Mouse (Mus musculus): ENCODE data around the gene Ptpa. TPM values are rescaled to one million over a fixed set of nuclear protein-coding genes. Genes with fewer than 3 reads are reported as not detected.
"Not testable (repeated sequence)": the region's sequence is repeated elsewhere in the genome, so short reads cannot be mapped to it uniquely, and the experiment has no call there.

Gene Ptpa
- polyA plus RNA-seq, 1 experiment from 2014 or later = 131 TPM

DNA sequence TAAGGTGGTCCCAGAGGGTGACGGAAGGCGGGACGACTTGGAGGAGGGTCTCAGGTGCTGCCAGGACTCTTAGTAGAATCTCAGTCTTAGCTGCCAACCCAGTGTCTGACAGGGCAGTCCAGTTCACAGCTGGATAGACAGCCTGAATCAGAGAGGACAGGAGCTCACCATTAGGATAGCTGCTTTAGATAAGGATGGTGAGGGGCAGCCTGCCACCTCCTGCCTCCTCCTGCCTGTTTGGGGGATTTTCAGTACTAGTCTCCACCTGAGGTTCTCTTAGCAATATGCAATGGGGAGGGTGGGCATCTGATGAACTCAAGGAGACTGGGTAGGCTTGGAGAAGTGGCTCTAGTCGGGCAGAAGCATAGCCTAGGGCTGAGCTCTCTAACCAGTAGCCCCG is 1.2 kb upstream of the Ptpa start:
- 44% methylated on average over 5 of the region's 5 CpGs for WGBS
- Histone ChIP-seq H3K9me3 (replicated peaks; ENCODE audit: low read length) (no peaks in the 10 kb centered on the region), H3K4me3 (replicated peaks; ENCODE audit: low read depth, low read length) (peak overlapping the region; percentile 90), H3K36me3 (ENCODE audit: insufficient read depth, low read length) (peaks cover 8% of the 10 kb centered on the region; the same call in 1 of the 2 replicates), H3K9ac (ENCODE audit: low read depth, low read length) (peak overlapping the region; percentile 97), H3K4me2 (ENCODE audit: low read length) (peak overlapping the region; percentile 77), H3K27ac (peak overlapping the region; percentile 99; the same call in 1 of the 2 replicates), H3K27me3 (ENCODE audit: insufficient read depth, low read length) (no peaks in the 10 kb centered on the region), H3K4me1 (replicated peaks; ENCODE audit: insufficient read depth, low read length) (peaks cover 25% of the 10 kb centered on the region)
- ATAC-seq (replicated peaks; ENCODE audit: low FRiP score, low read depth) = no peak
- no peak for DNase-seq (ENCODE audit: low spot score)
- no peak for TF ChIP-seq CTCF (IDR thresholded peaks at IDR 0.05; ENCODE audit: low read depth)

GRCm38 (mm10) chr2:30415157-30415935 is 493 bp upstream of the Ptpa start, which contains the start of gene Crat:
Gene Crat (minus strand): TSS chr2:30415813.
- Histone ChIP-seq H3K27me3 (ENCODE audit: insufficient read depth, low read length) (no peaks in the 10 kb centered on the region), H3K9ac (ENCODE audit: low read depth, low read length) (peak within 1 kb of the TSS; percentile 97), H3K27ac (peak within 1 kb of the TSS; percentile 99), H3K36me3 (ENCODE audit: insufficient read depth, low read length) (peaks cover 5% of the 10 kb centered on the region; the same call in 1 of the 2 replicates), H3K4me3 (replicated peaks; ENCODE audit: low read depth, low read length) (peak within 1 kb of the TSS; percentile 90), H3K4me2 (ENCODE audit: low read length) (peak within 1 kb of the TSS; percentile 77), H3K9me3 (replicated peaks; ENCODE audit: low read length) (no peaks in the 10 kb centered on the region), H3K4me1 (replicated peaks; ENCODE audit: insufficient read depth, low read length) (peaks cover 25% of the 10 kb centered on the region)
- DNase-seq (ENCODE audit: low spot score) = peak; percentile 90
- WGBS = under 1% methylated on average over 58 of the region's 58 CpGs
- peak; percentile 88 for ATAC-seq (replicated peaks; ENCODE audit: low FRiP score, low read depth)
- TF ChIP-seq CTCF (IDR thresholded peaks at IDR 0.05; ENCODE audit: low read depth) = no peak

- no peaks in the 10 kb centered on the region for H3K27me3 ChIP-seq (ENCODE audit: insufficient read depth, low read length)
- peak overlapping the region; percentile 90 for H3K4me3 ChIP-seq (replicated peaks; ENCODE audit: low read depth, low read length)
- H3K9ac ChIP-seq (ENCODE audit: low read depth, low read length) = peak overlapping the region; percentile 97
- H3K9me3 ChIP-seq (replicated peaks; ENCODE audit: low read length) = no peaks in the 10 kb centered on the region
- WGBS = 0% methylated on average over 7 of the region's 7 CpGs
- ATAC-seq (replicated peaks; ENCODE audit: low FRiP score, low read depth) = no peak
- H3K36me3 ChIP-seq (ENCODE audit: insufficient read depth, low read length) = no peaks in the 10 kb centered on the region
- peak; percentile 62 for DNase-seq (ENCODE audit: low spot score)
- H3K4me2 ChIP-seq (ENCODE audit: low read length) = peak overlapping the region; percentile 77
- H3K4me1 ChIP-seq (replicated peaks; ENCODE audit: insufficient read depth, low read length) = peaks cover 25% of the 10 kb centered on the region
- H3K27ac ChIP-seq = peak overlapping the region; percentile 99
- TF ChIP-seq CTCF (IDR thresholded peaks at IDR 0.05; ENCODE audit: low read depth) = no peak
These were observed 768 bp downstream of the Ptpa start for GRCm38 (mm10) chr2:30416649-30416965.

GRCm38 (mm10) chr2:30417154-30417553 is 1.3 kb downstream of the Ptpa start:
- H3K36me3 ChIP-seq (ENCODE audit: insufficient read depth, low read length); ATAC-seq (replicated peaks; ENCODE audit: low FRiP score, low read depth); H3K27me3 ChIP-seq (ENCODE audit: insufficient read depth, low read length); H3K4me3 ChIP-seq (replicated peaks; ENCODE audit: low read depth, low read length); H3K27ac ChIP-seq; H3K9me3 ChIP-seq (replicated peaks; ENCODE audit: low read length); H3K9ac ChIP-seq (ENCODE audit: low read depth, low read length); DNase-seq (ENCODE audit: low spot score): not testable (repeated sequence)
- peaks cover 25% of the 10 kb centered on the region for H3K4me1 ChIP-seq (replicated peaks; ENCODE audit: insufficient read depth, low read length)
- WGBS = 73% methylated on average over 6 of the region's 6 CpGs
- peak overlapping the region; percentile 77 for H3K4me2 ChIP-seq (ENCODE audit: low read length)

- DNase-seq (ENCODE audit: low spot score) (no peak), ATAC-seq (replicated peaks; ENCODE audit: low FRiP score, low read depth) (no peak)
- no peak for TF ChIP-seq CTCF (IDR thresholded peaks at IDR 0.05; ENCODE audit: low read depth)
- Histone ChIP-seq H3K4me2 (ENCODE audit: low read length) (peak overlapping the region; percentile 77; the same call in 1 of the 2 replicates), H3K36me3 (ENCODE audit: insufficient read depth, low read length) (no peaks in the 10 kb centered on the region), H3K4me1 (replicated peaks; ENCODE audit: insufficient read depth, low read length) (peaks cover 25% of the 10 kb centered on the region), H3K9me3 (replicated peaks; ENCODE audit: low read length) (no peaks in the 10 kb centered on the region), H3K4me3 (replicated peaks; ENCODE audit: low read depth, low read length) (no peak overlapping the region), H3K27ac (no peak overlapping the region), H3K9ac (ENCODE audit: low read depth, low read length) (no peak overlapping the region), H3K27me3 (ENCODE audit: insufficient read depth, low read length) (no peaks in the 10 kb centered on the region)
- WGBS = 59% methylated on average over 5 of the region's 5 CpGs
These were observed 1.8 kb downstream of the Ptpa start for GRCm38 (mm10) chr2:30417595-30418165.

DNA sequence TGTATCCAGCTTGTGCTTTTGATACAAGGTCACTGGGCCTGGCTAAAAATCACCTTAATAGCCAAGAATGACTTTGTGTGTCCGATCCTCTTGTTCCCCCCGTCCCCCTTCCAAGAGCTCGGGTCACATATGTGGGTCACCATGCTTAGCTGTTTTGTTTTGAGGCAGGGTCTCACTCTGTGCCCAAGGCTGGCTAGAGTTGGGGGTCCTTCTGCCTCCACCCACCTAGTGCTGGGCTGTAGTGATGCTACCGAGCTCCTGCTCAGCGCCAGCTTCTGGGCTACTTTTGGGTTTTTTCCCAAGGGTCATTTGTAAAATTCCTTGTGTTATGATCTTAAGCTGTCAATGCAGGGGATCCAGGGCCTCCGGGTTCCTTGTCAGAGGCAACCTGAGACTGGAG is 2.4 kb downstream of the Ptpa start:
- DNase-seq (ENCODE audit: low spot score) (no peak), ATAC-seq (replicated peaks; ENCODE audit: low FRiP score, low read depth) (no peak)
- 60% methylated on average over 6 of the region's 6 CpGs for WGBS
- Histone ChIP-seq H3K27me3 (ENCODE audit: insufficient read depth, low read length) (no peaks in the 10 kb centered on the region), H3K36me3 (ENCODE audit: insufficient read depth, low read length) (no peaks in the 10 kb centered on the region), H3K4me1 (replicated peaks; ENCODE audit: insufficient read depth, low read length) (peaks cover 25% of the 10 kb centered on the region), H3K9ac (ENCODE audit: low read depth, low read length) (no peak overlapping the region), H3K4me3 (replicated peaks; ENCODE audit: low read depth, low read length) (no peak overlapping the region), H3K4me2 (ENCODE audit: low read length) (peak overlapping the region; percentile 77; the same call in 1 of the 2 replicates), H3K27ac (no peak overlapping the region), H3K9me3 (replicated peaks; ENCODE audit: low read length) (no peaks in the 10 kb centered on the region)
- no peak for TF ChIP-seq CTCF (IDR thresholded peaks at IDR 0.05; ENCODE audit: low read depth)

All from kidney, postnatal 0 days (tissue).